Mouse (Mus musculus) kidney, embryonic 14.5 days (tissue): ENCODE data around the gene Zfp784. TPM values are rescaled to one million over a fixed set of nuclear protein-coding genes. Genes with fewer than 3 reads are reported as not detected.

Experiments
- ATAC-seq: fragments of 200-750 bp; cut with Nextera tagmentation; 2 replicates; pipeline ENCODE4 v1.8.0; 2017; ENCODE audit warnings: moderate number of reproducible peaks, mild to moderate bottlenecking, moderate TSS enrichment, moderate library complexity; ENCODE audit not compliant: low FRiP score, low TSS enrichment
- H3K27ac ChIP-seq: fragments of 300-500 bp; sonication (generic); 2 replicates; pipeline ENCODE4 v1.5.1; 2014; ENCODE audit warnings: low read depth, mild to moderate bottlenecking, low read length, moderate library complexity, mixed read lengths
- H3K27me3 ChIP-seq: fragments of 300-500 bp; sonication (generic); 2 replicates; pipeline ENCODE4 v1.6.1; 2014; ENCODE audit warnings: mild to moderate bottlenecking, low read length; ENCODE audit not compliant: control insufficient read depth, insufficient read depth
- H3K36me3 ChIP-seq: fragments of 300-500 bp; sonication (generic); 2 replicates; pipeline ENCODE4 v1.6.1; 2014; ENCODE audit warnings: low read length, mixed read lengths; ENCODE audit not compliant: control insufficient read depth, insufficient read depth
- H3K4me1 ChIP-seq: fragments of 300-500 bp; sonication (generic); 2 replicates; pipeline ENCODE4 v1.6.1; 2014; ENCODE audit warnings: low read length, mixed read lengths; ENCODE audit not compliant: control insufficient read depth, insufficient read depth
- H3K4me2 ChIP-seq: fragments of 300-500 bp; sonication (generic); replicated peaks from 2 replicates; pipeline ENCODE4 v1.6.1; 2014; ENCODE audit warnings: low read depth, mild to moderate bottlenecking, low read length
- H3K4me3 ChIP-seq: fragments of 300-500 bp; sonication (generic); 2 replicates; pipeline ENCODE4 v1.5.1; 2014; ENCODE audit warnings: mild to moderate bottlenecking, low read length
- H3K9ac ChIP-seq: fragments of 300-500 bp; sonication (generic); 2 replicates; pipeline ENCODE4 v1.6.1; 2014; ENCODE audit warnings: low read depth, mild to moderate bottlenecking, low read length, moderate library complexity
- H3K9me3 ChIP-seq: fragments of 300-500 bp; sonication (generic); 2 replicates; pipeline ENCODE4 v1.6.1; 2016; ENCODE audit warnings: low read length; ENCODE audit not compliant: control insufficient read depth
- WGBS: fragments of 180-500 bp; shearing (Covaris S2); extraction: QIAGEN DNeasy Blood & Tissue Kit; methylation state at CpG from one replicate; pipeline ENCODE4 v1.1.7; 2014; 5-methylcytosine and 5-hydroxymethylcytosine counted together
- polyA plus RNA-seq: library from polyadenylated mRNA; unstranded; fragments of >200 nt; fragmentation: Nextera tagmentation; extraction: Ambion mirVana; gene quantifications from 2 replicates; pipeline ENCODE4 v1.2.1, GENCODE M21; 2014

The Zfp784 gene
- polyA plus RNA-seq, 1 experiment from 2014 or later, result 5.0 TPM

DNA sequence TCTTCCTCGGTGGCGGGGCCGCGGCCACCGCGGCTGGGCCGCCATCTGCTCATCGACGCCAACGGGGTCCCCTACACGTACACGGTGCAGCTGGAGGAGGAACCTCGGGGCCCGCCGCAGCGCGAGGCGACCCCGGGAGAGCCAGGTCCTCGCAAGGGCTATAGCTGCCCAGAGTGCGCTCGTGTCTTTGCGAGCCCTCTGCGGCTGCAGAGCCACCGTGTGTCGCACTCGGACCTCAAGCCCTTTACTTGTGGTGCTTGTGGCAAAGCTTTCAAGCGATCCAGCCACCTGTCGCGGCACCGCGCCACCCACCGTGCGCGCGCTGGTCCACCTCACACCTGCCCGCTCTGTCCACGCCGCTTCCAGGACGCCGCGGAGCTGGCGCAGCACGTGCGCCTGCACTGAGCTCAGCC lies 14.7 kb upstream of the Zfp784 start:
- H3K4me3 ChIP-seq, result peak overlapping the region; percentile 79
- no peak overlapping the region for H3K27ac ChIP-seq
- H3K9ac ChIP-seq, result peak overlapping the region; percentile 92
- H3K36me3 ChIP-seq, result no peaks in the 10 kb centered on the region
- peak overlapping the region; percentile 84 for H3K4me2 ChIP-seq
- H3K4me1 ChIP-seq, result peaks cover 24% of the 10 kb centered on the region
- no peaks in the 10 kb centered on the region for H3K9me3 ChIP-seq
- 4% methylated on average over 45 of the region's 45 CpGs for WGBS
- H3K27me3 ChIP-seq, result peaks cover 45% of the 10 kb centered on the region
- ATAC-seq, result peak; percentile 8; the same call in 1 of the 2 replicates

DNA sequence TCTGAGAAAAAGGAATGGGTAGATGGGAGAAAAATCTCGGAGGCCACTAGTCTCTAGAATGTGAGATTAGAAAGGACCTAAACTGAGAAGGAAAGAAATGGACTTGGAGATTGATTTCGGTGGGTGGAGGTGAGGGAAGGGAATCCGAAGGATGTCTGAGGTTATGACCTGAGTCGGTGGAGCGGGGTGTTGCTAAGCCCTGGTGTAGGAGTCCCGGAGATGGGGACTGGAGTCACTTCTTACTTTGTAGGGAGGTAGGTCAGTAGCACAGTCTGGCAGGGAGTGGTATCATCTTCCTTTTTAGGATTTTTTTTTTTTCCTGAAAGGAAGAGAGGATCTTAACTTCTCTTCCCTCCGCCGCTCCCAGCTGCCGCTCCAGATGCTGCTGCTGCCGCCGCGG lies 14.2 kb upstream of the Zfp784 start:
- Histone ChIP-seq H3K4me1 (peaks cover 24% of the 10 kb centered on the region), H3K9me3 (no peaks in the 10 kb centered on the region), H3K36me3 (no peaks in the 10 kb centered on the region), H3K4me2 (peak overlapping the region; percentile 84), H3K4me3 (peak overlapping the region; percentile 79), H3K9ac (peak overlapping the region; percentile 92), H3K27ac (no peak overlapping the region), H3K27me3 (peaks cover 45% of the 10 kb centered on the region)
- no peak for ATAC-seq
- 3% methylated on average over 12 of the region's 12 CpGs for WGBS

DNA sequence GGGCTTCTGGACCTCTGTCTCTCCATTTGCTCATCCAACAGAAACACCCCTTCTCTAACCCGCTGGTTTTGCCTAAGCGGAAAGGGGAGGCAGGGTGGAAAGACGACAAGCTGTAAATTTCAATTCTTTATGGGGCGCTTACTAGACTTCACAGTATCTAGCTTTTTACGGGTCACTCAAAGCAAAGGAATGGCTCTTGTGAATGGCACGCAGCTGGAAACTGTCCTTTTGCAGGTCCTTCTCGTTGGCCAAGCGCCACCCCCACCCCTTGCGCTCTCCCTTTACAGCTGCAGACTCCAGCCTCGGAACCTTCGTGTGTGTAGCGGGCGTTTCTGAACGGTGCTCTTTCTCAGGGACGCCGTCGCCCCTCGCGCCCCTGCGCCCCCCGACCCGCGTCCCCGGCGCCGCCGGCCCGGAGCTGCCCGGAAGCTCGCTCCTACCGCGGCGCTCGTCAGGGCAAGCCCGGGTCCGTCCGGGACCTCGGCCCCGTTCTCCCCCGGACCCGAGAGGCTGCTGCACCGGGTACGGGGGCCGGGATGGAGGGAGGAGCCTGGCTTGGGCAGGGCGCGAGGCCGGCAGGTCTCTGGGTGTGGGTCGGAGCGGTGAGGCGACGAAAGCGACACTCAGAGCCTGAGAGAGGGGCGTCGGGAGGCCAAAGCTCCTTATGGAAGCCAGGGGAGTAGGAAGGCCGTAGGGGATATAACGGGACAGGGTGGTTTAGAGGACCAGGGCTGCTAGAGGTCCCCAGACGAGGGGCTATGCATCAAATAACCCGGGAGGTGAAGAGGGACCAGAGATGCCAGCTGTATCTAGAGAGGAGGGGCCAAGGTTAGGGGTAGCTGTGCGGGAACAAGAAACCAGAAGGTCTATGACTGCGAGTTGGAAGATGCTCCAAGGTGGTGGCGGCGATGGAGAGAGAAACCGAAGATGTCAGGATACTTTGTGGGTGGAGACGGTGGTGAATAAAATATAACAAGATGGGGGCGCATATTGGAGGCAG lies 13.2 kb upstream of the Zfp784 start, which contains the start of gene Zfp580:
Zfp580 (plus strand) TSS at position 346 of the 1,000 bp plus-strand sequence.
- H3K4me3 ChIP-seq, result peak within 1 kb of the TSS; percentile 79
- peak within 1 kb of the TSS; percentile 92 for H3K9ac ChIP-seq
- 1% methylated on average over 65 of the region's 65 CpGs for WGBS
- H3K9me3 ChIP-seq, result no peaks in the 10 kb centered on the region
- peak within 1 kb of the TSS; percentile 84 for H3K4me2 ChIP-seq
- H3K27ac ChIP-seq, result peak within 1 kb of the TSS; percentile 78
- peaks cover 40% of the 10 kb centered on the region for H3K27me3 ChIP-seq
- H3K36me3 ChIP-seq, result no peaks in the 10 kb centered on the region
- peak; percentile 72 for ATAC-seq
- H3K4me1 ChIP-seq, result peaks cover 24% of the 10 kb centered on the region

DNA sequence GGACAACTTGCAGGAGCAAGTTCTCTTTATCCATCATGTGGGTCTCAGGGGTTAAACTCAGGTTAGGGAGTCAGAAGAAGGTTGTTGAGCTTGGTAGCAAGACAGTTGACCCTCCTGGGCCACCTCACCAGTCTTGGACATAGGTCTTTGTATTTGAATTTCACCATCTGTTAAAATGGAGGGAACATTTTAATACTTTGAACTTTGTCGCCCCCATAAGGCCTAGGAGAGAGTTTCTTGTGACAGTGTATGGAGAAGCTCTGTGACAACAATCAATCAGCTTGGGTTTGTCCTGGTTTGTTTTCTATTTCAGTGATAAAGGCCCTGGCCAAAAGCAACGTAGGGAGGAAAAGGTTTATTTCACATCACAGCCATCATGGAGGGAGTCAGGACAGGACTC lies 9.1 kb upstream of the Zfp784 start:
- Histone ChIP-seq H3K9ac (no peak overlapping the region), H3K4me3 (no peak overlapping the region), H3K27ac (no peak overlapping the region), H3K4me1 (peaks cover 3% of the 10 kb centered on the region; the same call in 1 of the 2 replicates), H3K9me3 (no peaks in the 10 kb centered on the region), H3K36me3 (no peaks in the 10 kb centered on the region), H3K27me3 (peaks cover 6% of the 10 kb centered on the region; the same call in 1 of the 2 replicates), H3K4me2 (no peak overlapping the region)
- no peak for ATAC-seq
- 41% methylated on average over 2 of the region's 2 CpGs for WGBS

DNA sequence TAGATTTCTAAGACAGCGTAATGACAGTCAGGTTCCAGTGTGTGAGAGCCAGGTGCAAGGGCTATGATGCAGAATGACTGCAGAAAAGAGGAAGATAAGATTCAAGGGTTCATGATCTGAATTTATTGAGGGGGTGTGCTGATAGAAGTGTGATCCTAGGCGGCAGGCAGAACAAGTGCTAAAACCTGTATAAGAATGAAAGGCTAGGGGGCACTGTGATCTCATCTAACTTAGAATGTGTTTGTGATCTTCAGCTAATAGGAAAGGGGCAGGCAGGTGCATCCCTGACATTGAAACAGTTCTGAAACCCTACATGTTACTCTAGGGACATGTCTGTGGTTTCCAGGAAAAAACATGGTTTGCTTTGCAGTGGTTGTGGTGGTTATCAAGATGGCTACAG lies 7.9 kb upstream of the Zfp784 start:
- Histone ChIP-seq H3K9me3 (no peaks in the 10 kb centered on the region), H3K27ac (no peak overlapping the region), H3K9ac (no peak overlapping the region), H3K36me3 (no peaks in the 10 kb centered on the region), H3K4me2 (no peak overlapping the region), H3K27me3 (no peaks in the 10 kb centered on the region), H3K4me1 (no peaks in the 10 kb centered on the region), H3K4me3 (no peak overlapping the region)
- no peak for ATAC-seq
- WGBS, result 66% methylated on average over 2 of the region's 2 CpGs

DNA sequence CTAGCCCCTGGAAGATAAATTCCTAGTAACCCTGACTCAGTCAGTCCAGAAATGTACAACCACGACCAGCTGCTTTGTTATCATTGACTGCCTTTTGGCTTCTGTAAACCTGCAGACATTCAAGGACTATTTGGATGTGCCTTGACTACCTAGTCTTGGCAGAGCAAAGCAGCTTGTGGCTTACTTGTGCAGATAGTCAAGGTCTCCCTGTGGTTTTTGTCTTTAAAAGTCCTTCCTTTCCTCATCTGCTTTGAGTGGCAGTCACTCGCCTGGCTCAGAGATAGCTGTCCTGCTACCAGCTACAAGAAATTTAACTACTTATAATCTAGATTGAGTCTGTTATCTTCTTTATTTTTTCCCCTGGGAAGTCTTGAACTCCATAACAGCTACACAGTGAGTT lies 6.7 kb upstream of the Zfp784 start:
- no peak overlapping the region for H3K4me3 ChIP-seq
- no peak overlapping the region for H3K4me2 ChIP-seq
- WGBS, result 85% methylated on average over 2 of the region's 2 CpGs
- ATAC-seq, result no peak
- H3K36me3 ChIP-seq, result no peaks in the 10 kb centered on the region
- no peaks in the 10 kb centered on the region for H3K4me1 ChIP-seq
- H3K9me3 ChIP-seq, result no peaks in the 10 kb centered on the region
- no peak overlapping the region for H3K9ac ChIP-seq
- no peaks in the 10 kb centered on the region for H3K27me3 ChIP-seq
- H3K27ac ChIP-seq, result no peak overlapping the region

DNA sequence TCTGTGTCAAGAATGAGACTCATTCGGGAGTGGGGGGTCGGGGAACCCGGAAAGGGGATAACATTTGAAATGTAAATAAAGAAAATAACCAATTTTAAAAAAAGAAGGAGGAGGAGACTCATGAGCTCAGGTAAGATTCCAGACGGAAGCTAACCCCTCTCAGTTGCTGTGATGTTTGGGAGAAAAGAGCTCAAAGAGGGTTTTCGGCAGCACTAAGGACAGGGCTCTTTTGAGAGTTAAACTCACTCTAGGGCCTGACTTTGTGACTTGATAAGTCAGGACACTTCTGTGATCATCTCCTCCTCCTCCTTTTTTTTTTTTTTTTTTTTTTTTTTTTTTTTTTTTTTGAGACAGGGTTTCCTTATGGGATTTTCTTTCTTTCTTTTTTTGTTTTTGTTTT lies 694 bp upstream of the Zfp784 start:
- Histone ChIP-seq H3K4me1 (no peaks in the 10 kb centered on the region), H3K36me3 (peaks cover 19% of the 10 kb centered on the region; the same call in 1 of the 2 replicates), H3K9ac (peak overlapping the region; percentile 85; the same call in 1 of the 2 replicates), H3K27me3 (no peaks in the 10 kb centered on the region), H3K9me3 (0 out of 2 replicates have a peak, but pooled peaks cover 3% of the 10 kb centered on the region), H3K4me2 (peak overlapping the region; percentile 52), H3K27ac (0 out of 2 replicates have a peak overlapping the region, but pooled peaks have one; percentile 94), H3K4me3 (peak overlapping the region; percentile 67)
- 45% methylated on average over 5 of the region's 5 CpGs for WGBS
- no peak for ATAC-seq

DNA sequence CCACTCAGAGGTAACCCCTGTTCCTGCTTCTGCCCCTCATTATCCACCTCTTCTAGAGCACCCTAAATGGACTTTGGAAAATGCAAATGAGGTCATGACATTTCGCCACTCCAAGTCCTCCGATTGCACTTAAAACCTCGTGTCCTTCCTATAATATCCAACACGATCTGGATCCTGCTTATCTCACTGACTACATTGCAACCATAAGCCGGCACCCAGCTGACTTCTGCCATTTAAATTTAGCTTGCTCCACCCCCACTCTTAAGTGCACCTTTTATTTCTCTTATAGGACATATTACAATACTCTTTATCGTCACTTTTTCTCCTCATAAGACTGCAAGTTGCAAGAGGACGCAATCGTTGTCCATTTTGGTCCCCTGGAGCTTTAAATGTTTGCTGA lies 779 bp downstream of the Zfp784 start:
- peak overlapping the region; percentile 67; the same call in 1 of the 2 replicates for H3K4me3 ChIP-seq
- no peaks in the 10 kb centered on the region for H3K27me3 ChIP-seq
- peak overlapping the region; percentile 52 for H3K4me2 ChIP-seq
- H3K36me3 ChIP-seq, result peaks cover 34% of the 10 kb centered on the region
- H3K9me3 ChIP-seq, result peaks cover 6% of the 10 kb centered on the region; the same call in 1 of the 2 replicates
- no peak overlapping the region for H3K27ac ChIP-seq
- no peaks in the 10 kb centered on the region for H3K4me1 ChIP-seq
- peak overlapping the region; percentile 85; the same call in 1 of the 2 replicates for H3K9ac ChIP-seq
- WGBS, result 89% methylated on average over 8 of the region's 8 CpGs
- ATAC-seq, result no peak

DNA sequence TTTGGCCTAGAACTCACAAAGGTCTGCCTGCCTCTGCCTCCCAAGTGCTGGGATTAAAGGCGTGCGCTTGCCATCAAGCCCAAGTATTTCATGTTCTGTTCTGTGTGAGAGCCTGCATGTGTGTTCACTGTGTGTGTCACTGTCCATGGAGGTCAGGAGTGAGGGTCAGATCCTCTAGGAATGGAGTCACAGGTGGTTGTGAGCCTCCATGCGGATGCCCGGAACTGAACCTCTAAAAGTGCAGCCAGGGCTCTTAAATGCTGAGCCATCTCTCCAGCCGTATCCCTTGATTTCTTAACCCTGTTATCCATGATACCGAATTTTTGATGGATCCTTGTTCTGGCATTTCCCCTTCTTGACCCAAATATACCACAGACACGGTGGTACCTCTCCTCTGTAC lies 1.2 kb downstream of the Zfp784 start:
- WGBS, result 92% methylated on average over 7 of the region's 7 CpGs
- Histone ChIP-seq H3K36me3 (peaks cover 39% of the 10 kb centered on the region), H3K9ac (no peak overlapping the region), H3K4me2 (no peak overlapping the region), H3K9me3 (peaks cover 10% of the 10 kb centered on the region), H3K4me1 (no peaks in the 10 kb centered on the region), H3K27ac (no peak overlapping the region), H3K4me3 (no peak overlapping the region), H3K27me3 (no peaks in the 10 kb centered on the region)
- ATAC-seq, result no peak
